Mouse (Mus musculus): Measurements from ENCODE around the gene Treml1. TPM values are rescaled to one million over a fixed set of nuclear protein-coding genes. Genes with fewer than 3 reads are reported as not detected.
"Not testable (repeated sequence)": the region's sequence is repeated elsewhere in the genome, so short reads cannot be mapped to it uniquely, and the experiment has no call there.

Gene Treml1
- polyA plus RNA-seq (2016; fragmentation: Nextera tagmentation; extraction: Ambion mirVana): 4.3 and 6.1 TPM in 2 replicates

DNA sequence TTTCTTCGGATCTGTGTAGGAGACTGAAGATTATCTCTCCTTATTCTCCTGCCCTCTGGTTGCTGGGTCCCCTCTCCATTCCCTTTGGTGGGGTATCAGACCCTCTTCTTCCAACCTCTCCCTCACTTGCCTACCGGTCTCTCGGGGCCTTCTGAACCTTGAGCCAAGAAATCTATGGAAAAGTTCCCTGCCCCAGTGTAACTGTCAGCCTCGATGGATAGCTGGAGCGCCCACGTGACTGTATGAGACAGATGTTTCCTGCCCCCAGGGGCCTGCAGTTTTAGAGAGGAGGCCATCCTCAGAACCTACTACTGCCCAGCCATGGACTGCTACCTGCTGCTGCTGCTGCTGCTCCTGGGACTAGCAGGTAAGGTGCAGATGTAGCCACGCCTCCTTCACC, at the start of gene Treml1:
Treml1 (plus strand) TSS at position 301 of the 400 bp plus-strand sequence.
- H3K4me1 ChIP-seq (replicated peaks): peaks cover 32% of the 10 kb centered on the region
- H3K9me3 ChIP-seq (replicated peaks): no peaks in the 10 kb centered on the region
- H3K4me2 ChIP-seq: no peak within 1 kb of the TSS
- no peak for ATAC-seq (ENCODE audit: insufficient number of reproducible peaks, low FRiP score)
- no peaks in the 10 kb centered on the region for H3K27me3 ChIP-seq (replicated peaks)
- no peak within 1 kb of the TSS for H3K9ac ChIP-seq
- H3K36me3 ChIP-seq: no peaks in the 10 kb centered on the region
- H3K4me3 ChIP-seq: no peak within 1 kb of the TSS
- no peak within 1 kb of the TSS for H3K27ac ChIP-seq (ENCODE audit: poor library complexity, severe bottlenecking)
- WGBS: 69% methylated on average over 7 of the region's 7 CpGs

DNA sequence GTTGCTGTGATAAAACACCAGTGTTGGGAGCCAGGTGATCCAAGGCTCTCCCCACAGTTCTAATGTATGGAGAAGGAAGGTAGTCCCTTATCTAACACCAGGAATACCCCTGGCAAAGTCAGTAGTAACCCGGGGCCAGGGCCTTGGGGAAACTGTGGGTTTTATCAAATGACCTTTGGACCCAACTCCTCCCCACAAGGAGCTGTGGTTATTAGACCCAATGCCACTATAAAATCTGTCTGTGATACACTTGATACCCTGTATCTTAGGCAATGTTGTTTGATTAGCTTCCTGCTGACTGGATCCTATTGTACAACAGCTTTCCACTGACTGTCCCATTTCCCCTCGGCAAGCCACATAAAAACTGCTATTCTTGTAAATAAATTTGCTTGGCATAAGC, 47.6 kb upstream of the Treml1 start:
- WGBS: 57% methylated on average over 2 of the region's 2 CpGs
- no peak for ATAC-seq (ENCODE audit: insufficient number of reproducible peaks, low FRiP score)
- Histone ChIP-seq H3K9me3 (replicated peaks) (no peaks in the 10 kb centered on the region), H3K36me3 (no peaks in the 10 kb centered on the region), H3K4me2 (no peak overlapping the region), H3K4me1 (replicated peaks) (no peaks in the 10 kb centered on the region), H3K27me3 (replicated peaks) (no peaks in the 10 kb centered on the region), H3K27ac (ENCODE audit: poor library complexity, severe bottlenecking) (no peak overlapping the region), H3K9ac (no peak overlapping the region), H3K4me3 (no peak overlapping the region)

DNA sequence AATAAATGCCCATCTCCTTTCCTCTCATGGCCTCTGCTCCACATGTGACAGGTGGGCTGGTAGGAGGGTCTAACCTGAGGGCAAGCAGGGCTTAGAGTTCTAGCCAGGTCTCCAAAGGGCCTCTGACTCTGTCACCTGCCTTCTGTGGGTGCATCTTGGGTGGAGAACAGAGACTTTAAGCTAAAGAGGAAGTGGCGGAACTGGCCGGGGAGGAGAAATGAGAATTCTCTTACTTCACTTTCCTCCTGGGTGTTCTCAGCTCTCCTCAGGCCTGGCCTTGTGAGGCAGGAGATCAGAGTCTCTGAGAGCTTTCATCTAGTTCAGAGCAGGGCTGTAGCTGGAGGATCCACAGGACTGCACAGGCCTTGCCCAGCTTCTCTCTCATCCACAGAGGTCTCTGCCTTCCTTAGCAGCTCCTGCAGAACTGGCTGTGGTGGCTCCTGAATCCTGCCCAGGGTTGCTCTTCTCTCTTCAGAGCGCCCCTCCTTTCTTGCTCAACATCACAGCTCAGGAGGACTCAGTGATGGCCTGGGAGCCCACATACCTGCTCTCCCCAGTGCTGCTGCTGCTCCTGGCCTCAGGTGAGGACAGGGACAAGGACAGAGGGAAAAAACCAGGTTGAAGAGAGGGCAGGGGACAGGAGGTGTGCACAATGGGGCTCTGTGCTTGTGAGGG, 43.7 kb upstream of the Treml1 start, which contains the start of gene B430306N03Rik:
B430306N03Rik (plus strand) TSS at position 237 of the 675 bp plus-strand sequence.
- H3K36me3 ChIP-seq; H3K4me3 ChIP-seq; H3K27me3 ChIP-seq (replicated peaks); H3K9me3 ChIP-seq (replicated peaks); H3K27ac ChIP-seq (ENCODE audit: poor library complexity, severe bottlenecking); H3K9ac ChIP-seq; H3K4me2 ChIP-seq; ATAC-seq (ENCODE audit: insufficient number of reproducible peaks, low FRiP score); H3K4me1 ChIP-seq (replicated peaks): not testable (repeated sequence)
- 75% methylated on average over 3 of the region's 3 CpGs for WGBS

DNA sequence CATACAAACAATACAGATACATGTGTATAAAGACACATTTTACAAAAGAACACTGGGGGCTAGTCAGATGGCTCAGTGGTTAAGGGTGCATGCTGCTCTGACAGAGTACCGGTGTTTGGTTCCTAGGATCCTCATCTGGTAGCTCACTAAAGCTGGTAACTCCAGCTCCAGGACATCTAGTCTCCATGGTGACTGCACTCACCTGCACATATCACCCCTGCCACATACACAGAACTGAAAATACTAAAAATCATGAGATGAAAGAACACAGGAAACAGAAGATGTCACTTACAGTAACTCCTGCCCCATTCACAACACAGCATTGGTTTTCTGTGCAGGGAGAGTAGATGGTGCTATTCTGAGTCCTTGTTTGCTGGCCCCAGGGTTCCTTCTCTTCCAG, 41.0 kb upstream of the Treml1 start:
- Histone ChIP-seq H3K4me2 (no peak overlapping the region), H3K4me3 (no peak overlapping the region), H3K27me3 (replicated peaks) (no peaks in the 10 kb centered on the region), H3K9me3 (replicated peaks) (no peaks in the 10 kb centered on the region), H3K9ac (no peak overlapping the region), H3K4me1 (replicated peaks) (no peaks in the 10 kb centered on the region), H3K36me3 (no peaks in the 10 kb centered on the region), H3K27ac (ENCODE audit: poor library complexity, severe bottlenecking) (no peak overlapping the region)
- ATAC-seq (ENCODE audit: insufficient number of reproducible peaks, low FRiP score): no peak
- WGBS: 79% methylated on average over 1 of the region's 1 CpGs

DNA sequence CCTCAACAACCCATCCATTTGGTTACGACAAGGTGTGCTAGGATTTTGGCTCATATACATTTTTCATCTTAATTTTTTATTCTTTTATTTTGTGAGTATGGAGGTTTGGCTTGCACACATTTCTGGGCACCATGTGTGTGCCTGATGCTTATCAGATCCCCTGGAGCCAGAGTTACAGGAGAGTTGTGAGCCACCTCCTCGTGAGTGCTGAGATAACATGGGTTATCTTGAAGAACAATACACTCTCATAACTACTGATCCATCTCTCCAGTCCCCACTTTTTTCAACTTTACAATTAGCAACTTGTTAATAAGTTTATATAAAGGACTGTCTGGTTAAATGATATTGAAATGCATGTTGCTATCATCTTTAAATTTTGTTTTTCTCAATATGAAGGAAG, 38.4 kb upstream of the Treml1 start:
- no peaks in the 10 kb centered on the region for H3K9me3 ChIP-seq (replicated peaks)
- H3K4me1 ChIP-seq (replicated peaks): no peaks in the 10 kb centered on the region
- no peak overlapping the region for H3K4me2 ChIP-seq
- H3K36me3 ChIP-seq: no peaks in the 10 kb centered on the region
- no peak for ATAC-seq (ENCODE audit: insufficient number of reproducible peaks, low FRiP score)
- H3K4me3 ChIP-seq: no peak overlapping the region
- no peaks in the 10 kb centered on the region for H3K27me3 ChIP-seq (replicated peaks)
- WGBS: 60% methylated on average over 2 of the region's 2 CpGs
- H3K9ac ChIP-seq: no peak overlapping the region
- no peak overlapping the region for H3K27ac ChIP-seq (ENCODE audit: poor library complexity, severe bottlenecking)

DNA sequence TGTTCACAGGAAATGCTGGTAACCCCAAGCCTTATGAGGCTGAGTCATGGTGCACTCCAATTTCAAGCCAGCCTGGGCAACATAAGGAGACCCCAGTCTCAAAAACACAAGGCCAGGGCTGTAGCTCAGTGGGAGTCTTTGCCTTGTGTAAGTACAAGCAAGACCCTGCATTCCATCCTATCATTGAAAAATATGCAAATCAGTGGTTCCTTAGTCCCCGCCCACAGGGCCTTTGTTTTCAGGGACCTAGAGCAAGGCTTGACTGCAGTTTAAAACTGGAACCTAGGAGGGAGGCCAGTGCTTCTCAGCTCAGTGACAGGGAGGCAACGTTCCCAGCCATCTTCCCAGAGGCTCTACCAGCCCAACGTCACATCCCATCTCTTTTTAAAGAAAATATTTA, 36.5 kb upstream of the Treml1 start:
- Histone ChIP-seq H3K9ac (no peak overlapping the region), H3K9me3 (replicated peaks) (no peaks in the 10 kb centered on the region), H3K27me3 (replicated peaks) (no peaks in the 10 kb centered on the region), H3K36me3 (no peaks in the 10 kb centered on the region), H3K4me3 (no peak overlapping the region), H3K4me1 (replicated peaks) (no peaks in the 10 kb centered on the region), H3K4me2 (no peak overlapping the region), H3K27ac (ENCODE audit: poor library complexity, severe bottlenecking) (no peak overlapping the region)
- ATAC-seq (ENCODE audit: insufficient number of reproducible peaks, low FRiP score): no peak
- WGBS: 69% methylated on average over 3 of the region's 3 CpGs

DNA sequence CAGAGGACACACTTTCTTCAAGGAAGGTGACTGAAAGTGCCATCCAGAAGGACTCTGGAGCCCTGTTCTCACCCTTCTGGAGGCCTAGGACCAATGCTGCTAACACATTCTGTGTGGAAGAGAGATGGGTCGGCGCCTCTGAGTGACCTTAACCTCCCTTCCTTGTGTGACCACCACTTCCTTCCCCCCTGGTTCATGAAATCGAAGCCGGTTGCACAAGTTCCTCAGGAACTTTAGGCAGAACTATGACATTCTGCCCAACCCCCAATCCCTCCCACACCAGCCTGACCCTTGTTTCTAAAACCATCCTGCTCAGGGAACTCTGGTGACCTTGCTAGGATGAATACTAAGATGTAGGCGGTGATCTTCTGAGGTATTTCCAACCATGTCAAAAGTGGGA, 35.5 kb upstream of the Treml1 start:
- ATAC-seq (ENCODE audit: insufficient number of reproducible peaks, low FRiP score): no peak
- H3K4me2 ChIP-seq: no peak overlapping the region
- H3K4me3 ChIP-seq: no peak overlapping the region
- WGBS: 86% methylated on average over 5 of the region's 5 CpGs
- no peaks in the 10 kb centered on the region for H3K36me3 ChIP-seq
- no peak overlapping the region for H3K9ac ChIP-seq
- no peak overlapping the region for H3K27ac ChIP-seq (ENCODE audit: poor library complexity, severe bottlenecking)
- H3K27me3 ChIP-seq (replicated peaks): no peaks in the 10 kb centered on the region
- no peaks in the 10 kb centered on the region for H3K9me3 ChIP-seq (replicated peaks)
- no peaks in the 10 kb centered on the region for H3K4me1 ChIP-seq (replicated peaks)

DNA sequence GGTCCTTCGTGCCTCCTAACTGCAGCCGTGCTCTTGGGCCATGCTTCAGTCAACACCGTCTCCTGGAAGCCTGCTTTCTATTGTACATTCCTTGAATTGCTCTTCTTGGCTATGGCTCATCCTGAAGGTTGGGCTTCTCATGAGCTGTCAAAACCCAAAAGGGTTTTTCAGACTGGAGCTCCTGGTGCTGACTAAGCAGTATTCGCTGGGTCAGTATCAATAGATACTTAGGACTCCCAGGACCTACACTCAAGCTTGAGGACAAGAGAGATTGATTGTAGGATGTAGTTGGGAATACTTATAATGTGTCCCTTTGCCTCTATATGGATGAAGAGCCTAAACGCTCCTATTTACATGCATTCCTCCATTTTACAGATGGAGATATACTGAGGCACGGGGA, 34.6 kb upstream of the Treml1 start:
- Histone ChIP-seq H3K9me3 (replicated peaks) (no peaks in the 10 kb centered on the region), H3K27me3 (replicated peaks) (no peaks in the 10 kb centered on the region), H3K4me1 (replicated peaks) (no peaks in the 10 kb centered on the region), H3K9ac (no peak overlapping the region), H3K36me3 (no peaks in the 10 kb centered on the region), H3K27ac (ENCODE audit: poor library complexity, severe bottlenecking) (no peak overlapping the region), H3K4me2 (no peak overlapping the region), H3K4me3 (no peak overlapping the region)
- ATAC-seq (ENCODE audit: insufficient number of reproducible peaks, low FRiP score): no peak
- 84% methylated on average over 6 of the region's 6 CpGs for WGBS

DNA sequence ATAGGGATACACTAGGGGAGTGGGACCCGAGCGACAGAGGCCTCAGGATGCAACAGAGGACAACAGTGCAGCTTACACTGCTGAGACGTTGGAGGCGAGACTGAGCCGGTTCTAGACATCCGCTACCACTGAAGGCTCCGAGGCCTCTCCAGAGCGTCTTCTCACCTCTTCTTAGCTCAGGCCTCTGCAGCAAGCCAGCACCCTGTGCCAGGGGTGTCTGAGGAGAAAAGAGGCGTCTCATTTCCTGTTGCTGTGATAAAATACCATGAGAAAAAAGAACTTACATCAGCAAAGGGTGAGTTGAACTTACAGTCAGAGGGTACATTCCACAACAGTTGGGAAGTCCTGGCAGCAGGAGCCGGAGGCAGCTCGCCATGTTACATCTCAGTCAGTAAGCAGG, 34.1 kb upstream of the Treml1 start:
- ATAC-seq (ENCODE audit: insufficient number of reproducible peaks, low FRiP score): no peak
- no peak overlapping the region for H3K9ac ChIP-seq
- H3K27me3 ChIP-seq (replicated peaks): no peaks in the 10 kb centered on the region
- no peaks in the 10 kb centered on the region for H3K4me1 ChIP-seq (replicated peaks)
- WGBS: 78% methylated on average over 11 of the region's 11 CpGs
- H3K27ac ChIP-seq (ENCODE audit: poor library complexity, severe bottlenecking): no peak overlapping the region
- no peaks in the 10 kb centered on the region for H3K36me3 ChIP-seq
- H3K4me3 ChIP-seq: no peak overlapping the region
- no peaks in the 10 kb centered on the region for H3K9me3 ChIP-seq (replicated peaks)
- no peak overlapping the region for H3K4me2 ChIP-seq

DNA sequence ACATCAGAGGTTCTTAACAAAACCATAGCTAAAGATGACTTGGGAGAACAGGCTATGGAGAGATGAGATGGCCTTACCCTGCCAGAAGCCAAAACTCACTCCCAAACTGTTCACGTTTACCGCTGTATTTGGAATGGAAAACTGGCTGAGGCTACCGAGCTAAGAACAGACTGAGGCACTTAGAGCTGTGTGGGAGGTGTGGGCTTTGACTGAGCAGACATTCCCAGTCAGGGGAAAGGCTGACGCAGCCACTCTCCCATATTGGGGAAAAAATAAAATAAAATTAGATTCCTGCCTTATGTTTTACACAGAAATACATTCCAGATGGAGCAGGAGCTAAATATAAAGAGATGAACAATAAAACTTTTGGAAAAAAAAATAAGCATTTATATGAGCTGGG, 33.1 kb upstream of the Treml1 start:
- no peaks in the 10 kb centered on the region for H3K4me1 ChIP-seq (replicated peaks)
- H3K4me3 ChIP-seq: no peak overlapping the region
- H3K9ac ChIP-seq: no peak overlapping the region
- no peak for ATAC-seq (ENCODE audit: insufficient number of reproducible peaks, low FRiP score)
- H3K27ac ChIP-seq (ENCODE audit: poor library complexity, severe bottlenecking): no peak overlapping the region
- no peak overlapping the region for H3K4me2 ChIP-seq
- H3K9me3 ChIP-seq (replicated peaks): no peaks in the 10 kb centered on the region
- H3K27me3 ChIP-seq (replicated peaks): no peaks in the 10 kb centered on the region
- H3K36me3 ChIP-seq: no peaks in the 10 kb centered on the region
- 68% methylated on average over 4 of the region's 4 CpGs for WGBS

DNA sequence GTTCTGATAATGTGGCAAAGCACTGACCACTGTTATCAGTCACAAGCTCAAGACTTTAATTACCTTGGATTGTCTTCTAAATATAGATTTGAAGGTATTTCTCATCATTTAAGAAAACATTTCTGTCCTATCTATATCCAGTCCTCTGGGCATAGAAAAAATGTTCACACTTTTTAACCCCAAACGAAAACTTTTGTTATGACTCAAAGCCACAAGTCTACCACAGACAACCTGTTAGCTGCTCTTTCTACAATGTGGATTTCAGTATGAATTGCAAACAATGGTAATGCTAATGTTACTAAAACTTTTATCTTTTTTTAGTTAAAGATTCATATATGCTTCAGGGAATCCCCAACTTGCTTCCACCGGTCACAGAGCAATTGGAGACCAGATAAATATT, 27.2 kb upstream of the Treml1 start:
- H3K4me3 ChIP-seq: no peak overlapping the region
- no peak for ATAC-seq (ENCODE audit: insufficient number of reproducible peaks, low FRiP score)
- H3K9me3 ChIP-seq (replicated peaks): no peaks in the 10 kb centered on the region
- H3K27me3 ChIP-seq (replicated peaks): no peaks in the 10 kb centered on the region
- H3K4me1 ChIP-seq (replicated peaks): 0 out of 2 replicates have a peak, but pooled peaks cover 4% of the 10 kb centered on the region
- H3K4me2 ChIP-seq: no peak overlapping the region
- H3K9ac ChIP-seq: no peak overlapping the region
- H3K36me3 ChIP-seq: no peaks in the 10 kb centered on the region
- 67% methylated on average over 2 of the region's 2 CpGs for WGBS
- no peak overlapping the region for H3K27ac ChIP-seq (ENCODE audit: poor library complexity, severe bottlenecking)

DNA sequence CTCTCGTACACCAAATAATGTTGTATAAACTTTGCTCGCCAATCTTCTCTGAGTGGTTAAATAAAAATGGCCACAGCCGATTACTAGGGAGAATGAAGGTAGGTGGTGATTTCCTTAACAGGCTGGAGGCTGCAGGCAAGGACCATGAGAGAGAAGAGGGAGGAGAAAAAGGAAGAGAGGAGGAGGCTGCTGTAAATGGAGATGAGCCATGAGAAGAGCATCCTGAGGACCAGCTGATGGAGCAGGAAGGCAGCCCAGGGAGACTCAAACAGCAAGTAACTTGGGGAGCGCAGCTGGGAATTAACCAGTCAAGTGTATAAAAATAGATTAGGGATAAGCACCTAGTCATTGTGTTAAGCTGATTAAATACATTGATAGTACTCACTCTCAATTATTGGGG, 25.5 kb upstream of the Treml1 start:
- Histone ChIP-seq H3K4me2 (no peak overlapping the region), H3K4me1 (replicated peaks) (0 out of 2 replicates have a peak, but pooled peaks cover 4% of the 10 kb centered on the region), H3K9me3 (replicated peaks) (no peaks in the 10 kb centered on the region), H3K36me3 (no peaks in the 10 kb centered on the region), H3K27ac (ENCODE audit: poor library complexity, severe bottlenecking) (no peak overlapping the region), H3K9ac (no peak overlapping the region), H3K4me3 (no peak overlapping the region), H3K27me3 (replicated peaks) (no peaks in the 10 kb centered on the region)
- no peak for ATAC-seq (ENCODE audit: insufficient number of reproducible peaks, low FRiP score)
- 87% methylated on average over 4 of the region's 4 CpGs for WGBS

Data from heart, embryonic 12.5 days (tissue).